In genomic region chr11:115823774-115824740, GRCm38 (mm10) we compare ENCODE assay signal across 8 mouse cellular contexts. TPM values are rescaled to one million over a fixed set of nuclear protein-coding genes. Genes with fewer than 3 reads are reported as not detected.
DNase-seq lines count a peak whose midpoint lies in the region.

Llgl2 (plus strand) TSS chr11:115824049.

- DNase-seq in ES-CJ7 (ENCODE audit: low read depth, low spot score): peak; percentile 90
- peak; percentile 86 for DNase-seq in c-Kit-negative CD71-positive TER-119-positive erythroid progenitor cells, embryonic 14.5 days (ENCODE audit: low read depth, low spot score)
- DNase-seq in fibroblast of lung, adult 2 months (ENCODE audit: low read depth): peak; percentile 36
- DNase-seq in heart, postnatal 10 days: peak; percentile 87 to 89
- DNase-seq in kidney, postnatal 4 days: peak; percentile 94 to 97
- peak; percentile 96 for DNase-seq in lung, postnatal 36 days
- peak; percentile 87 for DNase-seq in retina, embryonic 14.5 days (ENCODE audit: low spot score)
- peak; percentile 87 to 91 for DNase-seq in thymus, postnatal 36 days

- intact Hi-C loops in heart, postnatal 10 days (cut with DNase I): loop anchor here (2.0 kb wide), 1 partner anchor 35 kb away; the partner anchor contains the start of gene Myo15b

RNA-seq across cellular contexts. Expression of gene Llgl2, which starts in this region (rescaled TPM):
- 10 to 100 TPM; 17.9 to 18.2 TPM for total RNA-seq in heart, postnatal 10 days (2021)

Comparison
In these comparisons a context has a peak if more than half of its experiments do, and no peak if none do; other contexts are left out.
1. Peak in every context shown above with its lines: DNase-seq.
2. DNase-seq: peak in every context shown above with its lines; median percentile 96 in lung, postnatal 36 days; 96 in kidney, postnatal 4 days; 90 in ES-CJ7; 89 in thymus, postnatal 36 days; 88 in heart, postnatal 10 days; 87 in retina, embryonic 14.5 days; 86 in c-Kit-negative CD71-positive TER-119-positive erythroid progenitor cells, embryonic 14.5 days; 36 in fibroblast of lung, adult 2 months.